Mouse (Mus musculus) G1E (cell line): ENCODE measurements around the gene Gng12. TPM values are rescaled to one million over a fixed set of nuclear protein-coding genes. Genes with fewer than 3 reads are reported as not detected.
"Not testable (repeated sequence)": the region's sequence is repeated elsewhere in the genome, so short reads cannot be mapped to it uniquely, and the experiment has no call there.

ENCODE experiments used
- ATAC-seq: 2 replicates; pipeline ENCODE4 v1.8.0; 2016; ENCODE audit warnings: mild to moderate bottlenecking; ENCODE audit not compliant: insufficient number of reproducible peaks, poor library complexity, low FRiP score, severe bottlenecking; ENCODE audit errors: extremely low read depth
- DNase-seq: peaks from one replicate; pipeline ENCODE4 v3.0.0; 2012; ENCODE audit warnings: low spot score
- H3K27me3 ChIP-seq: 2 replicates; pipeline ENCODE4 v1.6.1; 2012; ENCODE audit warnings: mild to moderate bottlenecking, low read length, inconsistent platforms; ENCODE audit not compliant: insufficient read depth
- H3K36me3 ChIP-seq: replicated peaks from 2 replicates; pipeline ENCODE3; 2012; ENCODE audit warnings: mild to moderate bottlenecking, inconsistent platforms
- H3K4me1 ChIP-seq: 2 replicates; pipeline ENCODE4 v1.6.1; 2012; ENCODE audit warnings: low read depth, low read length, inconsistent platforms, mixed read lengths; ENCODE audit not compliant: insufficient read depth
- H3K4me3 ChIP-seq: 2 replicates; pipeline ENCODE4 v1.5.1; 2012; ENCODE audit warnings: low read depth, mild to moderate bottlenecking, inconsistent platforms, low read length, moderate library complexity, mixed read lengths
- H3K9me3 ChIP-seq: replicated peaks from 2 replicates; pipeline ENCODE4 v1.6.1; 2012; ENCODE audit warnings: inconsistent platforms
- CTCF ChIP-seq: IDR thresholded peaks from 2 replicates; pipeline ENCODE4 v1.5.1; 2012; ENCODE audit warnings: low read depth, low read length, inconsistent platforms, mixed read lengths
- GATA1 ChIP-seq: IDR thresholded peaks from 2 replicates; pipeline ENCODE4 v1.6.1; 2012; ENCODE audit warnings: borderline replicate concordance, low read length, inconsistent platforms, mixed read lengths
- GATA2 ChIP-seq: IDR thresholded peaks from 2 replicates; pipeline ENCODE4 v1.6.1; 2012; ENCODE audit warnings: low read depth, low read length, inconsistent platforms, borderline replicate concordance
- POLR2AphosphoS5 ChIP-seq: IDR thresholded peaks from 2 replicates; pipeline ENCODE4 v1.6.1; 2012; ENCODE audit warnings: low read depth, low read length, inconsistent platforms; ENCODE audit not compliant: insufficient replicate concordance
- TAL1 ChIP-seq: conservative IDR thresholded peaks from 2 replicates; pipeline ENCODE4 v1.6.1; 2012; ENCODE audit warnings: low read depth, low read length, inconsistent platforms, mixed read lengths
- polyA plus RNA-seq: library from polyadenylated mRNA; stranded (reverse); fragments of >175 nt; gene quantifications from 2 replicates; pipeline ENCODE4 v1.2.3, GENCODE M21; 2012
- total RNA-seq, 2 experiments: library from RNA; stranded (forward) in 1 of 2; stranded (reverse) in 1 of 2; fragments of 200-1000 nt in 1 of 2; fragments of >200 nt in 1 of 2; fragmentation: Nextera tagmentation in 1 of 2; gene quantifications; 2 replicates each; pipeline ENCODE4 v1.2.3; 2014 to 2017

Gng12 gene
- total and polyA plus RNA-seq, 3 experiments: 0.11 to 0.53 TPM; not detected in 1

DNA sequence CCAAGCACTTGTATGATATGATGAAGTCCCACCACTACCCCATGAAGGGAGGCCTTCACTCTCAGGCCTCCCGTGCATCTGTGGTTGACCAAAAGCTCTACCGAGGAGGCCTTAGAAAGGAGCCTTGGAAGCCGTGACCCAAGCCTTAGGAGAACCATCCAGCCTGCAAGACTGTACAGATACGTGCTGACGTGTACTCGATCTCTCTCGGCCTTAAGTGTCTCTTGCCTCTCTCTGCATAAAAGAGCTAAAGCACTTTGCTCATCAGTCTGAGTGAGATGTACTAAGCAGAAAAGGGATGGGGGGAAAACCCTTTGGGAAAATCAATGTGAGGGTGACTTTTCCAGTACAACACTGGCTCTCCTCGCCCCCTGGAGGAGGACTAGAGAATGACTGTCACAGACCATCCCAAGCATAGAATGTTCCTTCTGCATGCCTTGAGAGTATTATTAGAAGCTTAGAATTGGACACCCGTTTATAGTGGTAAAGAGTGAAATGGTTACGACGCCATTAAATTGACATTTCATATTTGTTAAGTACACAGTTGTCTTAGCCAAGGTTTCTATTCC lies 59.0 kb downstream of the Gng12 start:
- peaks cover 6% of the 10 kb centered on the region; the same call in 1 of the 2 replicates for H3K27me3 ChIP-seq
- no peaks in the 10 kb centered on the region for H3K36me3 ChIP-seq
- TF ChIP-seq POLR2AphosphoS5 (no peak), GATA2 (no peak), GATA1 (no peak), TAL1 (no peak), CTCF (peak; percentile 61)
- no peaks in the 10 kb centered on the region for H3K9me3 ChIP-seq
- no peak for DNase-seq
- H3K4me1 ChIP-seq: peaks cover 19% of the 10 kb centered on the region
- no peak overlapping the region for H3K4me3 ChIP-seq
- ATAC-seq: no peak

DNA sequence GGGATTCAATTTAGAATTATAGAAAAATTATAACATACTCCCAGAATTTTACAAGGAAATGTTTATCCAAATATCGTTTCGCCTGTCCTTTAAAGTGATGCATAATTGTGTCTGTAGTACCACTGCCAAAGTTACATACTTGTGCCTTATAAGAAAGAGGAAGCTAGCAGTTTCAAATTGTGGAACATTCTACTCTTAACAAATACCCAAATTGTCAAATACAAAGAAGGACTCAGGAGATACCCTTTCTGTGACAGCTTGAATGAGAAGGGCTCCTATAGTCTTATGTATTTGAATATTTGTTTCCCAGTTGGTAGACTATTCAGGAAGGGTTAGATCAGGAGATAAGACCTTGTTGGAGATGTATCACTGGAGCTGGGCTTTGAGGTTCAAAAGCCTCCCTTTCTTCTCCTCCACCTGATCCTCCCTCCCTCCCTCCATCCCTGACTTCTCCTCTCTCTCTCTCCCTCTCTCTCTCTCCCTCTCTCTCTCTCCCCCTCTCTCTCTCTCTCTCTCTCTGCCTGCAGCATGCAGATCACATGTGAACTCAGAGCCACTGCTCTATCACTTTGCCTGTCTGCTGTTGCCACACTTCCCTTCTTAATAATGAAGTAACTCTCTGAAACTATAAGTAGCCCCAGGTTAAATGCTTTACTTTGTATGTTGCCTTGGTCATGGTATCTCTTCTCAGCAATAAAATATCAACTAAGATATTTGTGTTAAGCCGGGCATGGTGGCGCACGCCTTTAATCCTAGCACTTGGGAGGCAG lies 62.5 kb downstream of the Gng12 start:
- Histone ChIP-seq H3K27me3 (peaks cover 10% of the 10 kb centered on the region), H3K4me1 (peaks cover 17% of the 10 kb centered on the region), H3K36me3 (no peaks in the 10 kb centered on the region), H3K9me3 (no peaks in the 10 kb centered on the region), H3K4me3 (no peak overlapping the region)
- ATAC-seq (no peak), DNase-seq (no peak)
- TF ChIP-seq CTCF (no peak), GATA1 (no peak), TAL1 (no peak), POLR2AphosphoS5 (no peak), GATA2 (no peak)

DNA sequence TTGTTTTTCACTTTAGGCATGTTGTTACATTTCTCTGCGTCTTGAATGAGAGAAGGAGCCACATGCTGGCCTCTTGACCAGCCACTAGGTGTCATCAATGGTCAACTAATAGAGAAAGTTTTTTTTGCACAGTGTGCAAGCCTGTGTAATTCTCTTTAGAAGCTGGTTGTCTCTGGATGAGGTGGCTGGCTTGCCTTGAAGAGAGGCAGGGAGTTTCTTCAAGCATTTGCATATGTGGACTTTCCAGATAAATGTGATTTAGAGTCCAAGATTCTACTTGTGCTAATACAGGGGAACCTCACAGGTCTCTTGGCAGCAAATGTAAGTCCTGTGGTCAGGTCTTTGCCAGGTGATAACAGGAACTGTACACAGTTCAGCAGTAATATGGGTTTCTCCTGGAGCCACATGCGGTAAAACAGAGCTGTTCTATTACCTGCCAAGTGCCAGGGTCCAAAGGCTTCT lies 66.4 kb downstream of the Gng12 start:
- H3K4me3 ChIP-seq: no peak overlapping the region
- H3K36me3 ChIP-seq: no peaks in the 10 kb centered on the region
- DNase-seq (peak; percentile 37), ATAC-seq (peak; percentile 64; the same call in 1 of the 2 replicates)
- TF ChIP-seq CTCF (0 out of 2 replicates have a peak, but pooled peaks have one; percentile 49), POLR2AphosphoS5 (no peak)
- H3K4me1 ChIP-seq: peaks cover 20% of the 10 kb centered on the region
- H3K9me3 ChIP-seq: no peaks in the 10 kb centered on the region
- H3K27me3 ChIP-seq: peaks cover 6% of the 10 kb centered on the region; the same call in 1 of the 2 replicates

DNA sequence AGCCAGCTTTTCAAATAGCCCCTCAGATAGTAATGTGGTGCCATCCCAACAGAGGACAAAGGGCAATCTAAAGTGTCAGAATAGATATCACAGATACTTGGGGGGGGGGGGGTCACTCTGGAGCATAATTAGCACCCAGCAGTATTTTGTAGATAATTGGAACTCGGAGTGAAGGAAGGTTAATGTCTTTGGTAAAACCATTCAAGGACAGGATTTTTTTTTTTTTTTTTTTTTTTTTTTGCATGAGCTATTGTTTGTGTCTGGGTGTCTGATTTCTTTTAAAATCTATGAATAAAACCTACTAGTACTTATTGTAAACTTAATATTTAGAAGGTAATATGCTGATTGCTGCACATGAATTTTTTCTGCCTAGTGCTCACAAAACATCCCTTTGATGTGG lies 66.9 kb downstream of the Gng12 start:
- no peak for DNase-seq
- H3K4me3 ChIP-seq: no peak overlapping the region
- no peak for ATAC-seq
- no peak for TF ChIP-seq GATA2
- no peak for TF ChIP-seq TAL1
- TF ChIP-seq CTCF: no peak
- no peak for TF ChIP-seq POLR2AphosphoS5
- no peak for TF ChIP-seq GATA1
- H3K9me3 ChIP-seq: no peaks in the 10 kb centered on the region
- peaks cover 9% of the 10 kb centered on the region; the same call in 1 of the 2 replicates for H3K27me3 ChIP-seq
- peaks cover 19% of the 10 kb centered on the region for H3K4me1 ChIP-seq
- no peaks in the 10 kb centered on the region for H3K36me3 ChIP-seq

DNA sequence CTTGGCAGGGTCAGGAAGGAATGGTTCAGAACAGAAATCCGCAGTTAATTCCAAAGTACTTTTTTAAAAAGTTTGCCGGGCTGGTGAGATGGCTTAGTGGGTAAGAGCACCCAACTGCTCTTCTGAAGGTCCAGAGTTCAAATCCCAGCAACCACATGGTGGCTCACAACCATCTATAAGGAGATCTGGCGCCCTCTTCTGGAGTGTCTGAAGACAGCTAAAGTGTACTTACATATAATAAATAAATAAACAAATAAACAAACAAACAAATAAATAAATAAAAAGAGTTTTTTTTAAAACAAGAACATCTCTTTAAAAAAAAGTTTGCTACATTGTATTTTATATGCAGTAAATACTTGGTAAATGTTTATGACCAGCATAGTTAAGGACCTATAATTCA lies 67.5 kb downstream of the Gng12 start:
- not testable (repeated sequence) for H3K36me3 ChIP-seq, H3K4me3 ChIP-seq, ATAC-seq, DNase-seq, H3K9me3 ChIP-seq
- Histone ChIP-seq H3K4me1 (peaks cover 19% of the 10 kb centered on the region), H3K27me3 (peaks cover 11% of the 10 kb centered on the region)

DNA sequence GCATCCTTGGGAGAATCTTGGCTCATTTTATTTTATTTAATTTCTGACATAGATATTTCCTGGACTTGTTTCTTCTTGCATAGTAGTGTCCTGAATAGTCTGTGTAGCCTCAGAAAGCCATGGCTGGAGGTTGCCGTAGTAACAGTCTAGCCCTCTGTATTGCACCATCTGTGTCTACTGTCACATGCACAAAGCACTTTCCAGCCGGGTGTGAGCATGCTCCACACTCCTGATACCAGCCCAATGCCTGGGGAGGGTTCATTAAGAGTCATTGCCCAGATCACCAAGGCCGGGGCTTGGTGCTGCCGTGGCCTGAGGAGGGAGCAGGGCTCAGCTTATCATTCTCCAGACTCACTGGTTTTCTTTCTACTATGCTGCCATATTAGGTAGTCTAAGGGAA lies 68.0 kb downstream of the Gng12 start:
- ATAC-seq: no peak

More for the DNA sequence above, 68.0 kb downstream of the Gng12 start:
- peaks cover 11% of the 10 kb centered on the region for H3K27me3 ChIP-seq
- no peak overlapping the region for H3K4me3 ChIP-seq
- H3K9me3 ChIP-seq: no peaks in the 10 kb centered on the region
- no peak for TF ChIP-seq POLR2AphosphoS5
- no peak for TF ChIP-seq GATA2
- no peak for TF ChIP-seq GATA1
- no peak for TF ChIP-seq CTCF
- TF ChIP-seq TAL1: no peak
- no peaks in the 10 kb centered on the region for H3K36me3 ChIP-seq
- no peak for DNase-seq
- H3K4me1 ChIP-seq: peaks cover 19% of the 10 kb centered on the region
